Mouse (Mus musculus): ENCODE results near the gene Cmtm8. TPM values are rescaled to one million over a fixed set of nuclear protein-coding genes. Genes with fewer than 3 reads are reported as not detected.

Gene Cmtm8
- polyA plus RNA-seq, 1 experiment = 1.7 TPM

- peaks cover 15% of the 10 kb centered on the region for H3K4me1 ChIP-seq (ENCODE audit: control insufficient read depth, insufficient read depth, low read length)
- no peak overlapping the region for H3K27ac ChIP-seq (ENCODE audit: insufficient read depth, low read depth, low read length)
- TF ChIP-seq CTCF (IDR thresholded peaks at IDR 0.05; ENCODE audit: low read depth, low read length) = no peak
- no peak for TF ChIP-seq POLR2A (IDR thresholded peaks at IDR 0.05; ENCODE audit: borderline replicate concordance, low read depth, low read length)
- no peak overlapping the region for H3K4me3 ChIP-seq (ENCODE audit: insufficient read depth, low read length)
Measured at GRCm38 (mm10) chr9:114767507-114767906, 76.4 kb downstream of the Cmtm8 start.

- H3K4me3 ChIP-seq (ENCODE audit: insufficient read depth, low read length) = no peak overlapping the region
- peaks cover 15% of the 10 kb centered on the region for H3K4me1 ChIP-seq (ENCODE audit: control insufficient read depth, insufficient read depth, low read length)
- no peak overlapping the region for H3K27ac ChIP-seq (ENCODE audit: insufficient read depth, low read depth, low read length)
- no peak for TF ChIP-seq CTCF (IDR thresholded peaks at IDR 0.05; ENCODE audit: low read depth, low read length)
- TF ChIP-seq POLR2A (IDR thresholded peaks at IDR 0.05; ENCODE audit: borderline replicate concordance, low read depth, low read length) = no peak
Measured at GRCm38 (mm10) chr9:114767030-114767429, 76.9 kb downstream of the Cmtm8 start.

- TF ChIP-seq POLR2A (IDR thresholded peaks at IDR 0.05; ENCODE audit: borderline replicate concordance, low read depth, low read length) (no peak), CTCF (IDR thresholded peaks at IDR 0.05; ENCODE audit: low read depth, low read length) (peak; percentile 69)
- Histone ChIP-seq H3K27ac (ENCODE audit: insufficient read depth, low read depth, low read length) (no peak overlapping the region), H3K4me1 (ENCODE audit: control insufficient read depth, insufficient read depth, low read length) (peaks cover 14% of the 10 kb centered on the region), H3K4me3 (ENCODE audit: insufficient read depth, low read length) (no peak overlapping the region)
Measured at GRCm38 (mm10) chr9:114763341-114763740, 80.6 kb downstream of the Cmtm8 start.

GRCm38 (mm10) chr9:114761848-114762247, 82.1 kb downstream of the Cmtm8 start:
- Histone ChIP-seq H3K4me1 (ENCODE audit: control insufficient read depth, insufficient read depth, low read length) (peaks cover 17% of the 10 kb centered on the region), H3K4me3 (ENCODE audit: insufficient read depth, low read length) (no peak overlapping the region), H3K27ac (ENCODE audit: insufficient read depth, low read depth, low read length) (no peak overlapping the region)
- TF ChIP-seq POLR2A (IDR thresholded peaks at IDR 0.05; ENCODE audit: borderline replicate concordance, low read depth, low read length) = no peak
- no peak for TF ChIP-seq CTCF (IDR thresholded peaks at IDR 0.05; ENCODE audit: low read depth, low read length)

- H3K27ac ChIP-seq (ENCODE audit: insufficient read depth, low read depth, low read length) = no peak overlapping the region
- H3K4me3 ChIP-seq (ENCODE audit: insufficient read depth, low read length) = no peak overlapping the region
- peaks cover 20% of the 10 kb centered on the region for H3K4me1 ChIP-seq (ENCODE audit: control insufficient read depth, insufficient read depth, low read length)
- TF ChIP-seq POLR2A (IDR thresholded peaks at IDR 0.05; ENCODE audit: borderline replicate concordance, low read depth, low read length) = no peak
- no peak for TF ChIP-seq CTCF (IDR thresholded peaks at IDR 0.05; ENCODE audit: low read depth, low read length)
Measured at GRCm38 (mm10) chr9:114760353-114760752, 83.6 kb downstream of the Cmtm8 start.

GRCm38 (mm10) chr9:114759886-114760285, 84.1 kb downstream of the Cmtm8 start:
- peaks cover 20% of the 10 kb centered on the region for H3K4me1 ChIP-seq (ENCODE audit: control insufficient read depth, insufficient read depth, low read length)
- H3K27ac ChIP-seq (ENCODE audit: insufficient read depth, low read depth, low read length) = no peak overlapping the region
- no peak overlapping the region for H3K4me3 ChIP-seq (ENCODE audit: insufficient read depth, low read length)
- TF ChIP-seq POLR2A (IDR thresholded peaks at IDR 0.05; ENCODE audit: borderline replicate concordance, low read depth, low read length) = no peak
- TF ChIP-seq CTCF (IDR thresholded peaks at IDR 0.05; ENCODE audit: low read depth, low read length) = no peak

GRCm38 (mm10) chr9:114758801-114759200, 85.2 kb downstream of the Cmtm8 start:
- TF ChIP-seq CTCF (IDR thresholded peaks at IDR 0.05; ENCODE audit: low read depth, low read length) (no peak), POLR2A (IDR thresholded peaks at IDR 0.05; ENCODE audit: borderline replicate concordance, low read depth, low read length) (no peak)
- Histone ChIP-seq H3K4me1 (ENCODE audit: control insufficient read depth, insufficient read depth, low read length) (peaks cover 22% of the 10 kb centered on the region), H3K27ac (ENCODE audit: insufficient read depth, low read depth, low read length) (peak overlapping the region; percentile 76), H3K4me3 (ENCODE audit: insufficient read depth, low read length) (no peak overlapping the region)

- H3K4me3 ChIP-seq (ENCODE audit: insufficient read depth, low read length) = no peak overlapping the region
- H3K27ac ChIP-seq (ENCODE audit: insufficient read depth, low read depth, low read length) = peak overlapping the region; percentile 76
- H3K4me1 ChIP-seq (ENCODE audit: control insufficient read depth, insufficient read depth, low read length) = peaks cover 22% of the 10 kb centered on the region
- TF ChIP-seq CTCF (IDR thresholded peaks at IDR 0.05; ENCODE audit: low read depth, low read length) (no peak), POLR2A (IDR thresholded peaks at IDR 0.05; ENCODE audit: borderline replicate concordance, low read depth, low read length) (no peak)
Measured at GRCm38 (mm10) chr9:114758272-114758671, 85.7 kb downstream of the Cmtm8 start.

- H3K27ac ChIP-seq (ENCODE audit: insufficient read depth, low read depth, low read length) = peak overlapping the region; percentile 89
- H3K4me3 ChIP-seq (ENCODE audit: insufficient read depth, low read length) = peak overlapping the region; percentile 63
- peaks cover 22% of the 10 kb centered on the region for H3K4me1 ChIP-seq (ENCODE audit: control insufficient read depth, insufficient read depth, low read length)
- TF ChIP-seq POLR2A (IDR thresholded peaks at IDR 0.05; ENCODE audit: borderline replicate concordance, low read depth, low read length) = no peak
- TF ChIP-seq CTCF (IDR thresholded peaks at IDR 0.05; ENCODE audit: low read depth, low read length) = peak; percentile 50
Measured at GRCm38 (mm10) chr9:114752863-114753484, 91.0 kb downstream of the Cmtm8 start.

GRCm38 (mm10) chr9:114752311-114752710, 91.6 kb downstream of the Cmtm8 start:
- Histone ChIP-seq H3K27ac (ENCODE audit: insufficient read depth, low read depth, low read length) (0 out of 2 replicates have a peak overlapping the region, but pooled peaks have one; percentile 5), H3K4me1 (ENCODE audit: control insufficient read depth, insufficient read depth, low read length) (peaks cover 29% of the 10 kb centered on the region), H3K4me3 (ENCODE audit: insufficient read depth, low read length) (no peak overlapping the region)
- no peak for TF ChIP-seq CTCF (IDR thresholded peaks at IDR 0.05; ENCODE audit: low read depth, low read length)
- TF ChIP-seq POLR2A (IDR thresholded peaks at IDR 0.05; ENCODE audit: borderline replicate concordance, low read depth, low read length) = no peak

Data from bone marrow macrophage, adult 2 months (primary cell).